18 mouse cellular contexts compared by ENCODE assay signal in genomic region chr12:17289913-17290312, GRCm38 (mm10). TPM values are rescaled to one million over a fixed set of nuclear protein-coding genes. Genes with fewer than 3 reads are reported as not detected.
DNase-seq lines count a peak whose midpoint lies in the region; ATAC-seq and TF ChIP-seq lines count a peak whose summit lies in the region.
"Had no signal": no experiment of that assay in that cellular context is flagged by ENCODE, and none has a peak within 500 bp of the region (broad histone marks: within the 10 kb centered on the region; RNA-seq: fewer than 3 reads in every experiment).

No protein-coding gene starts in this region.

- H3K4me3 ChIP-seq in intestine, embryonic 15.5 days (replicated peaks): no peak overlapping the region
- no peak overlapping the region for H3K4me3 ChIP-seq in intestine, postnatal 0 days (ENCODE audit: low read depth, low read length)
- H3K4me3 ChIP-seq in lung, adult 2 months (replicated peaks; ENCODE audit: extremely low read depth, low read depth, low read length): no peak overlapping the region
- H3K4me3 ChIP-seq: embryonic facial prominence, embryonic 12.5 days; forebrain, embryonic 12.5 days; hindbrain, embryonic 13.5 days; limb, embryonic 10.5 days; liver, embryonic 15.5 days had no signal

- no peak for TF ChIP-seq POLR2A in lung, adult 2 months (IDR thresholded peaks at IDR 0.05; ENCODE audit: borderline replicate concordance, extremely low read depth, low read depth, low read length)

- no peaks in the 10 kb centered on the region for H3K4me1 ChIP-seq in intestine, embryonic 15.5 days (replicated peaks)
- no peaks in the 10 kb centered on the region for H3K4me1 ChIP-seq in intestine, postnatal 0 days (replicated peaks; ENCODE audit: control insufficient read depth, insufficient read depth, low read length)
- H3K4me1 ChIP-seq in lung, adult 2 months (ENCODE audit: control insufficient read depth, insufficient read depth, low read length): no peaks in the 10 kb centered on the region
- H3K4me1 ChIP-seq: forebrain, embryonic 12.5 days; hindbrain, embryonic 13.5 days; limb, embryonic 10.5 days; liver, embryonic 15.5 days had no signal

- no peaks in the 10 kb centered on the region for H3K27me3 ChIP-seq in intestine, embryonic 15.5 days (replicated peaks)
- H3K27me3 ChIP-seq in intestine, postnatal 0 days (replicated peaks; ENCODE audit: control insufficient read depth, insufficient read depth, low read length): no peaks in the 10 kb centered on the region
- H3K27me3 ChIP-seq: embryonic facial prominence, embryonic 12.5 days; forebrain, embryonic 12.5 days; hindbrain, embryonic 13.5 days; liver, embryonic 15.5 days had no signal

- TF ChIP-seq CTCF in intestine, postnatal 0 days (IDR thresholded peaks at IDR 0.05; ENCODE audit: low read depth): no peak
- TF ChIP-seq CTCF in lung, adult 2 months (IDR thresholded peaks at IDR 0.05; ENCODE audit: insufficient read depth, low read length): no peak

- no peak overlapping the region for H3K27ac ChIP-seq in intestine, embryonic 15.5 days
- no peak overlapping the region for H3K27ac ChIP-seq in intestine, postnatal 0 days (ENCODE audit: low read depth, low read length)
- H3K27ac ChIP-seq: embryonic facial prominence, embryonic 12.5 days; forebrain, embryonic 12.5 days; hindbrain, embryonic 13.5 days; limb, embryonic 10.5 days; liver, embryonic 15.5 days had no signal

- no peak overlapping the region for H3K9ac ChIP-seq in intestine, embryonic 15.5 days
- no peak overlapping the region for H3K9ac ChIP-seq in intestine, postnatal 0 days (ENCODE audit: low read depth, low read length)
- H3K9ac ChIP-seq: embryonic facial prominence, embryonic 12.5 days; forebrain, embryonic 12.5 days; hindbrain, embryonic 13.5 days; liver, embryonic 15.5 days had no signal

- H3K36me3 ChIP-seq in intestine, embryonic 15.5 days: peaks cover 5% of the 10 kb centered on the region; the same call in 1 of the 2 replicates
- H3K36me3 ChIP-seq in intestine, postnatal 0 days (ENCODE audit: control insufficient read depth, insufficient read depth): peaks cover 7% of the 10 kb centered on the region

- ATAC-seq in intestine, embryonic 15.5 days: peak; percentile 46; the same call in 1 of the 2 replicates
- no peak for ATAC-seq in intestine, postnatal 0 days

- no peaks in the 10 kb centered on the region for H3K9me3 ChIP-seq in intestine, embryonic 15.5 days
- H3K9me3 ChIP-seq in intestine, postnatal 0 days (ENCODE audit: control insufficient read depth): no peaks in the 10 kb centered on the region
- H3K9me3 ChIP-seq: embryonic facial prominence, embryonic 12.5 days; forebrain, embryonic 12.5 days; hindbrain, embryonic 13.5 days; limb, embryonic 10.5 days; liver, embryonic 15.5 days had no signal

- no peak overlapping the region for H3K4me2 ChIP-seq in intestine, embryonic 15.5 days (replicated peaks)
- no peak overlapping the region for H3K4me2 ChIP-seq in intestine, postnatal 0 days (replicated peaks; ENCODE audit: low read depth)
- H3K4me2 ChIP-seq: embryonic facial prominence, embryonic 12.5 days; forebrain, embryonic 12.5 days; hindbrain, embryonic 13.5 days; liver, embryonic 15.5 days; midbrain, embryonic 11.5 days had no signal

- DNase-seq in NIH3T3 (ENCODE audit: low read depth): peak; percentile 11
- DNase-seq in lung, adult 2 months: peak; percentile 51
- DNase-seq in lung, postnatal 25 days (ENCODE audit: low spot score): peak; percentile 65
- DNase-seq in Muller cell, postnatal 12 days (ENCODE audit: inconsistent ontology term): no peak
- no peak for DNase-seq in thymus, adult 18-20 months
- DNase-seq: cerebellum, adult 11 months; gastrocnemius, postnatal 36 days; liver; right cerebral cortex, postnatal 4 days had no signal

- WGBS in intestine, embryonic 15.5 days: 73% methylated on average over 2 of the region's 2 CpGs
- 66% methylated on average over 2 of the region's 2 CpGs for WGBS in intestine, postnatal 0 days
- WGBS in lung, adult 2 months: 40% methylated on average over 2 of the region's 2 CpGs

RNA-seq across cellular contexts. Expression of gene Pdia6, which starts 23.6 kb away (rescaled TPM):
- 635 TPM in 2 replicates for polyA plus RNA-seq in intestine, embryonic 15.5 days (2015; fragmentation: Nextera tagmentation; extraction: Ambion mirVana)
- 171 and 184 TPM in 2 replicates for polyA plus RNA-seq in intestine, postnatal 0 days (2015; fragmentation: Nextera tagmentation; extraction: Ambion mirVana)
- 55.2 and 76.8 TPM in 2 replicates for polyA plus RNA-seq in lung, adult 2 months (2012; rRNA removed)

RNA-seq across cellular contexts. Expression of gene Atp6v1c2, which starts 39.2 kb away (rescaled TPM):
- polyA plus RNA-seq in intestine, embryonic 15.5 days (2015; fragmentation: Nextera tagmentation; extraction: Ambion mirVana): 0.11 TPM in 1 of 2 replicates, not detected in the other
- not detected in 2 replicates for polyA plus RNA-seq in intestine, postnatal 0 days (2015; fragmentation: Nextera tagmentation; extraction: Ambion mirVana)
- polyA plus RNA-seq in lung, adult 2 months (2012; rRNA removed): 42.8 and 55.3 TPM in 2 replicates
- polyA plus RNA-seq: liver, embryonic 15.5 days; urinary bladder, adult 2 months had no signal

RNA-seq across cellular contexts. Expression of gene Nol10, which starts 58.3 kb away (rescaled TPM):
- polyA plus RNA-seq in intestine, embryonic 15.5 days (2015; fragmentation: Nextera tagmentation; extraction: Ambion mirVana): 16.7 and 18.9 TPM in 2 replicates
- polyA plus RNA-seq in intestine, postnatal 0 days (2015; fragmentation: Nextera tagmentation; extraction: Ambion mirVana): 5.2 and 5.3 TPM in 2 replicates
- polyA plus RNA-seq in lung, adult 2 months (2012; rRNA removed): 2.5 and 3.7 TPM in 2 replicates

Comparison
In these comparisons a context has a peak if more than half of its experiments do, and no peak if none do; other contexts are left out.
1. DNase-seq: peak in NIH3T3 (single experiment), lung, adult 2 months (single experiment) and lung, postnatal 25 days (single experiment); none in Muller cell, postnatal 12 days (single experiment) and thymus, adult 18-20 months (0 of 2).
2. RNA of gene Atp6v1c2, which starts 39.2 kb away (polyA plus RNA-seq): 42.8 to 55.3 TPM in lung, adult 2 months; 0.11 TPM in intestine, embryonic 15.5 days and not detected in intestine, postnatal 0 days; every median in the first group is over 10 times any median in the second.